Mouse (Mus musculus): Measurements from ENCODE around the gene Kbtbd4. TPM values are rescaled to one million over a fixed set of nuclear protein-coding genes. Genes with fewer than 3 reads are reported as not detected.
"Not testable (repeated sequence)": the region's sequence is repeated elsewhere in the genome, so short reads cannot be mapped to it uniquely, and the experiment has no call there.

The Kbtbd4 gene
- total RNA-seq (2021), result 10 to 100 TPM; 31.3 to 38.8 TPM
- long read RNA-seq, experiment 1, transcript Kbtbd4-201 (4 exons, 2,437 nt), result major isoform, 23 of 32 reads
- long read RNA-seq, experiment 1, transcript Kbtbd4-202 (4 exons, 2,343 nt), result minor isoform, 6 of 32 reads
- long read RNA-seq, experiment 1, partial matches to known transcripts, result 2 of 32 reads
- long read RNA-seq, experiment 1, other reads (novel, unspliced or antisense), result 1 of 32 reads
- long read RNA-seq, experiment 2, transcript Kbtbd4-202 (4 exons, 2,343 nt), result minor isoform, 7 of 32 reads
- long read RNA-seq, experiment 2, transcript Kbtbd4-201 (4 exons, 2,437 nt), result major isoform, 20 of 32 reads
- long read RNA-seq, experiment 2, partial matches to known transcripts, result 1 of 32 reads
- long read RNA-seq, experiment 2, other reads (novel, unspliced or antisense), result 4 of 32 reads

DNA sequence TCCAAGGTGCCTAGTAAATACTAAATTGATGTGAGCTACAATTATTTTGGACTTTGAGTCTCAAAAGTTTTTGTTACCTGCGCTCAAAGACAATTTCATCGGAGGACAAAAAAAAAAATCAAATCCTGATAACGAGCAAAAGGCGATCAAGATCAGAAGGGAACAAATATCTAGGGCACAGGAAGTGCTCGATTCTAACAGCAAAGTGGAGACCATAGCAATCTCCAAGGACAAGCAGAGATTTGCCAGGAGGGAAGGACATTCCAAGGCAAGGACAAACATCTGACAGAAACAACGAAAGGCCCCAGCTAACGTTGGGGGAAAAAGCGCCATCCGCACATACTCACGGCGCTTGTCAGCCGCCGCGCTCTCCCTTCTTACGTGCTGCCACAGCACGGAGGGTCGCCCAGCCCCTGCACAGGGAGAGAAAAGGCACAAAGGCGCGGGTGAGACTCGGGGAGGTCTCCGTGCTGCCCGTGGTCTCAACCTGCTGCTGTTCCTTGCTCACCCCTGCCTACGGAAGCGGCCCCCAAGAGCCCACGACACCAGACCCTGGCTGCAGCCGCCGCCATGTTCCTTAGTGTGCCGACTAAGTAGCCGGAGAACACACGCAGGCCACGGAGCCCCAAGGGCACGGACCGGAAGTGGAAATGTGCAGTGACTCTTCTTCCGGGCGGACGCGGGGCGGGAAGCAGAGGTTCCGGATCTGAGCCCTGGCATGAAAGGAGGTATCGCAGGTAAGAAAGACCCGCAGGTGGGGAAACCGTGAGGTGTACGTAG is at the start of gene Kbtbd4, which contains the start of gene Ndufs3:
Gene Kbtbd4, plus strand, starts transcription at position 665 of the 780 bp plus-strand sequence.
Gene Ndufs3, minus strand, starts transcription at position 752 of the 780 bp plus-strand sequence.
- DNase-seq (ENCODE audit: low spot score in 2 of 2), result peak; percentile 87 to 89

DNA sequence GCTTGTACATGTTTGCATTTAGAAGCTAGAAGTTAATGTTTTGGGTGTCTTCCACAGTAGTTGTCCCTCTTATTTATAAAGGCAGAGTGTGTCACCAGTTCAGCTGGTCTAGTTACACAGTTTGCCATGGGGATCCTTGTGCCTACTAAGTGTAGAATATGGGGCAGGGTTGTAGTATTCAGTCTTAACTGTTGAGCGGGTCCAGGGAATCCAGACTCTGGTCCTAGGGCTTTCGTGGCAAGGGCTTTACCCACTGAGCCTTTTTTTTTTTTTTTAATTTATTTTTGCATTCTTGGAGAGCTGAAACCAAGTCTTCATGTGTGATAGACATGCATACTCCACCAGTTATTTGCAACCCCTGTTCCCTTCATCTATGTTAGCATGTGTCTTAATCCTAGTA is 43.1 kb upstream of the Kbtbd4 start:
- DNase-seq (ENCODE audit: low spot score in 2 of 2), result no peak

DNA sequence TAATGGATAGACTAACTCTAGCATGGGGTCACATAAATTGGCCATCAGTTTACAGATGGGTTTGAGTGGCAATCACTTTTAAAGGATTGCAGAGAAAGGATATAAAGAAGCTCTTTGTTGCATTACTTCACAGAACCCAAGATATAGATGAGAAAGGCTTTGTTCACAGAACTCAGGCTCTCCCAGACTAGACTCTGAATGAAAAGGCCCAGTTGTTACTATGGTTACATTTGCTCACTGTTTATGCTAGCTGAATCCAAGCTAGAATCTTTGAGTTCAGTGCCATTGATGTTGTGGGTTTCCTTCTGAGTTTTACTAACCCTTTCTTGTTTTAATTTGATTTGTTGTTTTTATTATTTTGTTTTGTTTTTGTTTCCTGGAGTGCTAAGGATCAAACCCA is 40.4 kb upstream of the Kbtbd4 start:
- no peak for DNase-seq (ENCODE audit: low spot score in 2 of 2)

DNA sequence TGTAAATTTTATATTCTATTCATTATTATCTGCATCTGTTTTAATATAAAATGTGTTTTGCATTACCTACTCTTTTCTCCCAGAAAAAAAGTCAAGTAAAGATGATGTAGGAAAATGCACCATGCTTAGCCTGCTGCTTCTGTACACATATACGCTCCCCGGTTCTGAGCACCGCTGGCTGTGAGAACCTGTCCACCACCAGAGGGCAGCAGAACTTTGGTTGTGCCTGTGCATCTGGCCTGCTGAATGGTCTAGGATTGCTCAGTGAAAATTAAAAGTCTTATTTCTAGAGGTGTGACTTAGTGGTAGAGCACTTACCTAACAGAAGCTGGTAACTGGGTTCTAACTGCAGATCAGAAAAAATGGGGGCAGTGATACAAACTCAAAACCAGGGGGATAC is 38.0 kb upstream of the Kbtbd4 start:
- peak; percentile 83 to 91 for DNase-seq (ENCODE audit: low spot score in 2 of 2)

DNA sequence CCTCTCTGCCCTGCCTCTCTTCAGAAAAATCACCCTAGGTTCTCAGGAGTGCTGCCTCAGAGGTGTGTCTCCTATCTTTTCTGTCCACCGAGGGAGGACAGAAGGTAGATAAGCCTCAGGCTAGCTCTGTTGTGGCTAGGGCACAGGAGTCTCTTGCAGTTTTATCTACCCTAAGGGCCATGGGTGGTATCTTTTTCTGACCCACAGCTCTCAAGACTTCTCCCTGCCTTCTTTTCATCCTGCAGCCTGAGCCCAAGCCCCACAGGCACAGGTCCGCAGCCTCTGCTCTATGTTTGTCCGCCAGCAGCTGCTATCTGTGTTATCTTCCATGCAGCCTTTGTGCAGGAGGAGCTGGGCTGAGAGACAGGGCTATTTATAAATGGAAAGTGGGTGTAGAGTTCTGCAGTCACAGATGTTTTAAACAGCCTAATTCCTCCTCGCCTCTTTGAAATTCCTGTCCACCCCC is 34.4 kb upstream of the Kbtbd4 start:
- DNase-seq (ENCODE audit: low spot score in 2 of 2), result no peak

DNA sequence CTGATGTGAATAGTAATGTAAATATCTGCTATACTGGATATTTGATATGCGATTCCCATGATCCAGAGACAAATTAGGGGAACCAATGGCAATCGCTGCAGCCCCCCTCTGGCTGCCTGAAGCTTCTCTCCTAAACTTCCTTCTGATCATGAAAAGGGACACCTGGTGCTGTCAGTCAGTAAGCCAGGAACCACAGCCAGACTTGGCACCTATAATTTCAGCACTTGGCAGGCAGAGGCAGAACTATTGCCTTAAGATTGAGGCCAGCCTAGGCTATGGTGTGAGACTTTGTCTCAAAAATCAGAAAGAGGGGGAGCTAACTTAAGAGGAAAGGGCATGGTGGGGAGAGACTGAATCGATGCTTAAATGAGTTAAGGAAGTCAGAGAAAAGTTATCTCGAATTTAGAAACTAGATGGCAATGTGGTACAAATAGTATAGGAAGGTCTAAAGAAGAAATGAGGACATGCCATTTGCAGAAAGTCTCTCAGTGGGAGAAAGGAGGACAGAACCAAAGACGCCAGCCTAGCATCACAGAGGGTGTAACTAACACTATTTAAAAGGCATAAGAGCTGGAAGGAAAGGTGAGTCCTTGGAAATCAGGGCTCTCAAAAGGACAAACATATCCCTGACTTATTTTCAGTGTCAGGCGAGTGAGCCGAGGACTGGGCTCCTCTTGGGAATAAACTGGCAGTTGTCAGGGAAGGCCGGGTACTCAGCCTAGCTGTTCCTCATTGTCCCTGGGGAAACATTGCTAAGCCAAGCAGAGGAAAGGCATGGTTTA is 33.2 kb upstream of the Kbtbd4 start:
- no peak for DNase-seq (ENCODE audit: low spot score in 2 of 2)

DNA sequence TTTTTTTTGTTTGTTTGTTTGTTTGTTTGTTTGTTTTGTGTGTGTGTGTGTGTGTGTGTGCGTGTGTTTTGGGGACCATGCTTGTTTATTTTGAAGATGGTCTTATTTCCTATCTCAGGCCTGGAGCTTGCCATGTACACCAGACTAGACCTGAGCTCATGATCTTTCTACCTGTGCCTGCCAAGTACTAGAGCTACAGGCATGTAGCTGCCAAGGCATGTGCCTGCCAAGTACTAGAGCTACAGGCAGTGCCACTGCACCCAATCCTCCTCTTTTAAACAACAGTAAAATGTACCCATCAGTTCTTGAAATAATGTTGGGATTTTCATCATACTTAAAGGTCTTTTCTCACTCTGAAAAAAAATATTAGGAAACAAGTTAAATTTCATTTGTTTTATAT is 30.5 kb upstream of the Kbtbd4 start:
- no peak for DNase-seq (ENCODE audit: low spot score in 2 of 2)

DNA sequence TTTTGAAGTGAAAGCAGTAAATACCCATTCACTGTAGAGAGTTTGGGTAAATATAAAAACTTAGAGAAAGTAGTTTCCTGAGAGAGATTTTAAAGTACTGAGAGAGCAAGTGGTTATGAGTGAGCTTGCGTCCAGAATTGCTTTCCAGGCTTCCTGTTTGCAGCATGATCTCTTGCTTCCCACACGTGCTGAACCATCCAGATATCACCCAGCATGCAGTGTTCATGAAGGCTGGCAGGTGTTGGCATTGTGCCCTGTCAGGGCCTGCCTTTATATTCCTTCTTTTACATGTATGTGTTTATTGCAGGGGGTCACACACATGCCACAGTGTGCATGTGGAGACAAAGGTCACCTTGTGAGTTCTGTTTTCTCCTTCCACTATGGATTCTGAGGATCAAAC is 29.3 kb upstream of the Kbtbd4 start:
- DNase-seq (ENCODE audit: low spot score in 2 of 2), result no peak

DNA sequence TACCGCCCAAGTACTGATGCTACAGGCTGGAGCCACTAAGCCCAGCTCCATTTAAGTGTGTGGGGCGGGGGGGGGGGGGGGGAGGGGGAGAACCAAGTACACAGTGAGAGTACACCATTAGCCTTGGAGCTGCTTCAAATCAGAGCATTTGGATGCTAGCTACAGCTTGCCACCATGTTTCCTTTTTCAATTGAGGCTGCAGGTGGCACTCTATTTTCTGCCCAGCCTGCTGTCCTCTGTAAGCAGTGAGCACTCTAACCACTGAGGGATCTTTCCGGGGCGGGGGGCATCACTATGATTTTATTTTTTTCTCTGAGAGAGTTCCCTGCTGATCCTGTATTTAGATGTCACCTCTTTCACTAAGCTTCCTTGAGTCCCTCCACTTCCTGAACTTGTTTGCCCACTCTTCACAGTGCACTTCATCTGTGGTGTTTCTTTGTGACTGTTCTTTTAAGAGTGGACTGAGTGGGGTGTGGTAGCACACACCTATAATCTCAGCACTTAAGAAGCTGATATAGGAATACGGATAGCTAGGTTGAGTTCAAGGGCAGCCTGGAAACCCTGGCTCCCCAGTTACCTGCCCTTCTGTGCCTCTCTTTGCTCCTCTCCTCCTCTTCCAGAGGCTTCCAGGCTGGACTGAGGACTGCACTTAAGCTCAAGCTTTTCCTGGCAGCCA is 26.8 kb upstream of the Kbtbd4 start:
- DNase-seq (ENCODE audit: low spot score in 2 of 2), result no peak

DNA sequence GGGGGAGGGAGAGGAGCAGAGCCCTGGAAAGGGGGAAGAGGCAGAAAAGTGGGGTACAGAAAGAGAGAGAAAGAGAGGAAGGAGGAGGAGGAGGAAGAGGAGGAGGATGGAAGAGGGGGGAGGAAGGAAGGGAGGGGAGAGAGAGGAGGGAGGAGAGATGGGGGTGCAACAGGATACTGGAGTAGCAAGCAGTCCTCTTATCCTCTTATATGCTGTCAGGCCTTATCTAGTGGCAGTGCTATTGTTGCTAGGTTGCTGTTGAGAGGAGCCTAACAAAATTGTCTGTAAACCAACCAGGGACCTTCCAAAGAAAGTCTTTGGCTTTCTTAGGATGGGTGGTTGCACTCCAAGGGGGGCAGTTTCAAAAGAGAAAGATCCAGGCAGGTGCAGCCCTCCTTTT is 25.1 kb upstream of the Kbtbd4 start:
- DNase-seq (ENCODE audit: low spot score in 2 of 2), result no peak

DNA sequence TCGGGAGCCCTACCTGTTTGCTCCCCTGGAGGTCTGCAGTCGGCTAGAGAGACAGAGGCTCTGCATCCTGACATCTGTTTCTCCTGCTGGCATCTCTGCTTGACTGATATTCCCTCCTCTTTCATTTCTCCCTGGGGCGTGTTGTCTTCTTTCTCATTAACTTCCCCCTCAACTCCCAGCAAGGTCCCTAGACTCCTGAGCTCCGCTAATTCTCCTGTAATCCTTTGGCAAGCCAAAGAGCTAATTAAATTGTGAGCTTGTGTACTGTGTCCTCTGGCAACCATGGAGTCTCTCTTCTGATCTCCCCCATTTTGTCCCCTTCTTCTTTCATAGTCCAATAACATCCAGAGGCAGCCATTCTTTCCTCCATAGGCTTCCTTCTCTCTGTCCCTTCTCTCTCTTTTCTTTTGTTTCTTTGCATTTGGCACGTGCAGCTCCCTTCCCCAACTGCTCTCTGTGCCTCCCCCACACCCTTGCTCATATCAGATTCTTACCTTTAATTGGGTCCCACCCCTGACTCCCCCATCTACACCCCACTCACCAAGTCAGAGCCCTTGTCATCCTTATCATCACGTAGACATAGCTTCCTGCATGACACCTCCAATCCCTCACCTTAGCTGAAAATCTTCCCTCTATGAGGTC is 24.3 kb upstream of the Kbtbd4 start:
- DNase-seq (ENCODE audit: low spot score in 2 of 2), result no peak

DNA sequence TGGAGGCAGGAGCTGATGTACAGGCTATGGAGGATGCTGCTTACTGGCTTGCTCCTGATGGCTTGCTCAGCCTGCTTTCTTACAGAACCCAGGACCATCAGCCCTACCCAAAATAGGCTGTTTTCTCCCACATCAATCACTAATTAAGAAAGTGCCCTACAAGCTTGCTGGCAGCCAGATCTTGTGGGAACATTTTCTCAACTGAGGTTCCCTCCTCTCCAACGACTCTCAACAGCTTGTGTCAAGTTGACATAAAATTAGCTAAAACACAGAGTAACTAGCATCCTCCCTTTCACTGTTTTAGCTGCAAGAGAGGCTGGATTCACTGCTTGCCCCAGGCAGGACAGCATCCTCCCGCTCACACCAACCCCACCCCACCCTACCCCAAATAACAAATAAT is 22.7 kb upstream of the Kbtbd4 start:
- no peak for DNase-seq (ENCODE audit: low spot score in 2 of 2)

DNA sequence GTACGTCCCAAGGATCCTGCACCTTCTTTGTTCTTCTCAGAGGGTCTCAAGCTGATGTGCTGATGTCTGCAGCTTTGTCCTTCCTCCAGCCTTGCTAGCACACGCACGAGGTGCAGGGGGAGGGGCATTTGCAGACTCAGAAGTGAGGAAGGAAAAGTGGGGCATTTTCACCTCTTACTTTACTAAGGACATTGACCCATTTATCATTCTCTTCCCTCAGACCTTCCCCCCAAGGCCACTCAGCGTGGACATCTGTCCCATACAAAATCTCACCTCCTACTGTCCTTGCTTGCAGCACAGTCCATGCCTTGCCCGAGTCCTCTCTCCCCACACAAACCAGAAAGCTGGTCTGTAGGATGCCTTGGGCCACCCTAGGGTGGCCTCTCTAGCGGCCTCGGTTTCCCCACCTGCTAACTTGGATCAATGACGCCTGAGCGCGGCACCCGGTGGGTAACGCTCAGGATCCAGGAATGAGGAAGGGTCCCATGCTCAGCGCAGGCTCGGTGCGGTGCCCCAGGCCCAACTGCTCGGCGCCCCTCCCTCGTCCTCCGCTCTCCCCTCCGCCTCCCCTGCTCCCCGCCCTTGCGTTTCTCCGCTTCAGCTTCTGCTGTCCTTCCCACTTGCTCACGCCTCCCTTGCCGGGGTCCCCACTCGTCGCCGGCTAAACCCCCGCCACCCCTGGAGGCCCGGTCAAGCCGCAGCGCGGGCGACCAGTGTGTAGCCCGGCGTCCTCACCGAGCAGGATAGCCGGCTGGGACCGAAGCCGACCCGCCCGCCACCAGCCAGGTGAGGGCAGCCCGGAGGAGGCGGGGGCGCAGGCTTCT is 19.1 kb upstream of the Kbtbd4 start, which contains the start of gene C1qtnf4:
Gene C1qtnf4, plus strand, starts transcription at position 643 of the 824 bp plus-strand sequence.
- no peak for DNase-seq (ENCODE audit: low spot score in 2 of 2)

DNA sequence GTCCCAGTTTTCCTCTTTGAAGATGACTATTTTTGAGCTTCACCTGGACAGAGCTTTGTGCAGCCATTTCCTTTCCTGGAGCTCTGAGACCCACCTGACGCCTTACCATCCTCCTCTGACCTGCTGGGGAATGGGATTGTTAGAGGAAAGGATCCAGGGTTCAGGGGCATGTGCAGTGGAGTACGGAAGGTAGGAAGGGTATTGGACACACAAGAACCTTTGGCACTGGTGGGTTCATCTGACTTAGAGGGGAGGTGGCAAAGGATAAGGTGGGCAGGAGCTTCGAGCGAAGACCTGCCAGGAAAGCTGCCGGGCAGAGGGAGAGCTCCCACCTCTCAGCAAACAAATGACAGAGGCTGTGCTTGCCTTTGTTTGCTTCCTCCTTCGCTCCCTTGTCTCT is 18.1 kb upstream of the Kbtbd4 start:
- DNase-seq (ENCODE audit: low spot score in 2 of 2), result no peak

DNA sequence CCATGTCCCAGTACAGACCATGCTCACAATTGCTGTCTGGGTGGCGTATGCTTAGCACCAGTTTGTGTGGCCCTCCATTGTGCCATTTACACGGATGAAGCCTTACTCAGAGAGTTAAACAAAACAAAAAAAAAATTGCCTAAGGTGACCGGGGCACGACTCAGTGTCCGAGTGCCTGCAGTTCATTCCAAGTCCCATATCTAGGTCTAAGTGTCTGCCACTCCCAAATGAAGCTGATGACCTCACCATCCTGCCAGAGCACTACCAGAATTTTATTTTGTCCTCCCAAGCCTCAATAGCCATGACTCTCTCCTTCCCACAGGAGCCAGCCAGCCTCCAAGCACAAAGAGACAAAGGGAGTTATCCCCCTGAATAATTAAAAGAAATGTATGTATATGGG is 16.9 kb upstream of the Kbtbd4 start:
- no peak for DNase-seq (ENCODE audit: low spot score in 2 of 2)

DNA sequence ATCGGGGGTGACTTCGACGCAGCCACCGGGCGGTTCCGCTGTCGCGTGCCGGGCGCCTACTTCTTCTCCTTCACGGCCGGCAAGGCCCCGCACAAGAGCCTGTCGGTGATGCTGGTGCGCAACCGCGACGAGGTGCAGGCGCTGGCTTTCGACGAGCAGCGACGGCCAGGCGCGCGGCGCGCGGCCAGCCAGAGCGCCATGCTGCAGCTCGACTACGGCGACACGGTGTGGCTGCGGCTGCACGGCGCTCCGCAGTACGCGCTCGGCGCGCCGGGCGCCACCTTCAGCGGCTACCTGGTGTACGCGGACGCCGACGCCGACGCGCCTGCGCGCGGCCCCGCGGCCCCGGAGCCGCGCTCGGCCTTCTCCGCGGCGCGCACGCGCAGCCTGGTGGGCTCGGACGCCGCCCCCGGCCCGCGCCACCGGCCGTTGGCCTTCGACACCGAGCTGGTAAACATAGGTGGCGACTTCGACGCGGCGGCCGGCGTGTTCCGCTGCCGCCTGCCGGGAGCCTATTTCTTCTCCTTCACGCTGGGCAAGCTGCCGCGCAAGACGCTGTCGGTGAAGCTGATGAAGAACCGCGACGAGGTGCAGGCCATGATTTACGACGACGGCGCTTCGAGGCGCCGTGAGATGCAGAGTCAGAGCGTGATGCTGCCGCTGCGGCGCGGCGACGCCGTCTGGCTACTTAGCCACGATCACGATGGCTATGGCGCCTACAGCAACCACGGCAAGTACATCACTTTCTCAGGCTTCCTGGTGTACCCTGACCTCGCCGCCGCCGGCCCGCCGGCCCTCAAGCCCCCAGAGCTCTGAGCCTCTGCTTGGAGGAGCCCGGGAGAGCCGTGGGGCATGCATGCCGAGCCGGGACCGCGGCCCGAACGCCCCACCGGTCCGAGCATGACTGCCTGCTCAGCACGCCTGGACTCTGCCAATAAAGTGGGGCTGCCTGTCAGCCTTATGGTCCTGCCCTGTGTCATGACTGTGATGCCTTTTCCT is 14.7 kb upstream of the Kbtbd4 start:
- no peak for DNase-seq (ENCODE audit: low spot score in 2 of 2)

DNA sequence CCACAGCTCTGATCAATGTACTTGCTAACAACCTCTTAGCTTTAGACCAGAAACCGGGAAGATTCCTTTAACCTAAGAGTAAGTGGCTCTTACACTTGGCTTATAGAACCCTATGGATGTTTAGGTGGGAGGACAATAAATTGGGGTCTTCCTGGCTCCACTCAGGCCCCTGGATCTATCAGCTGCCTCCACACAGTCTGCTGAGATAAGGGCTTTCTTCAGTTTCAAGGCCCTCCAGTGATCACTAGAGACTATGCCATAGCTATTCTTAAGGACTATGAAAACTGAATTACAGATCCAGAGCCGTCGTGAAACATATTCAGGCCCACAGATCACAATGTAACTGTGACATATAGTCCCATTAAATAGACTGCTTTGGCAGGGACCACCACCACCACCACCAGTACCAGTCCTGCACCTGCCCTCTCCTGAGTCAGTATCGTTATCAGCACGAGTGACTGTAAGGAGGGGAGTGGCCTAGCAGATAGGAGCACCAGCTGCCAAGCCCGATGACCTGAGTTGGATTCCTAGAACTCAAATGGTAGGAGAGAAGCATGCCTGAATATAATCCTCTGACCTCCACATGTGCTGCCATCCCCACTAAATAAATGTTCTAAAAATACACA is 10.8 kb upstream of the Kbtbd4 start:
- DNase-seq (ENCODE audit: low spot score in 2 of 2), result no peak

DNA sequence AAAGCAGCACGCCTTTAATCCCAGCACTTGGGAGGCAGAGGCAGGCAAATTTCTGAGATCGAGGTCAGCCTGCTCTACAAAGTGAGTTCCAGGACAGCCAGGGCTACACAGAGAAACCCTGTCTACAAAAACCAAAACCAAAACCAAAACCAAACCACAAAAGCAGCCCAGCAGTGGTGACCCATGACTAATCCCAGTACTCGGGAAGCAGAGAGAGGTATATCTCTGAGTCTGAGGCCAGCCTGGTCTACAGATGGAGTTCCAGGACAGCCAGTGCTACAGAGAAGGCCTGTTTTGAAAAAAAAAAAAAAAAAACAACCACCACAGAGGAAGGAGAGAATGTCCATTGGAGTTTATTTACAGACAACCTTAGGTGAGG is 10.3 kb upstream of the Kbtbd4 start:
- not testable (repeated sequence) for DNase-seq (ENCODE audit: low spot score in 2 of 2)

Data from layer of hippocampus, postnatal 14 days (tissue).